Mouse (Mus musculus): ENCODE data around the gene Kcnip1.

DNA sequence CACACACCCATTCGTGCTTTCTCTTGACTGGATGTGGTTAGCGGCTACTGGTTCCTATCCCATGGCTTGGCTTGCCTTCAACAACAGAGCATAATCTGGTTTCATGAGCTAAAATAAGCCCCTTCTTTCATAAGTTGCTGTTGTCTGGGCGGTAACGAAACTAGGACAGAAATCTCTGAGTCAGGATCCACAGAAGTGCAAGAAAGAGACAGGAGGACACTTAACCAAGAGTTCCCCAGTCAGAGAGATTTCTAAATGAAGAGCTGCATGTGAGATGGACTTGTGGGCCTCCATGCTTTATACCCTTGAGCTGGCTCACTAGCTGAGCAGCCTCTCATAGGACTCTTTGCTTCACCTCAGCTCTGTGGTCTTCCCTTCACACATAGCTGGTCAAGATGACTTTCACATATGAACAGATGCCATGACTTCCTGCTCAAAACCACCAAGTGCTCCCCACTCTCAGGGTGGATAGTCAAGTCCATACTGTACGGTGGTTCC is 41.1 kb upstream of the Kcnip1 start:
- TF ChIP-seq TAL1 (IDR thresholded peaks at IDR 0.05; ENCODE audit: low read length) (no peak), GATA1 (IDR thresholded peaks at IDR 0.05; ENCODE audit: low read length) (no peak)
